Mouse (Mus musculus): Measurements from ENCODE around the gene Stard3.

- TF ChIP-seq CTCF (IDR thresholded peaks at IDR 0.05; ENCODE audit: extremely low read depth, insufficient read length, insufficient replicate concordance, low read depth, low read length): no peak
- no peak for TF ChIP-seq POLR2A (IDR thresholded peaks at IDR 0.05; ENCODE audit: low read depth, low read length)
These were observed 13.5 kb downstream of the Stard3 start for GRCm38 (mm10) chr11:98371556-98372240.
